Mouse (Mus musculus): ENCODE data around the gene S100a5. TPM values are rescaled to one million over a fixed set of nuclear protein-coding genes. Genes with fewer than 3 reads are reported as not detected.

S100a5 gene
- polyA plus RNA-seq, 1 experiment: not detected

GRCm38 (mm10) chr3:90598212-90598611, 10.1 kb upstream of the S100a5 start:
- Histone ChIP-seq H3K27me3 (replicated peaks) (peaks cover 85% of the 10 kb centered on the region), H3K9me3 (no peaks in the 10 kb centered on the region), H3K4me1 (peaks cover 21% of the 10 kb centered on the region), H3K36me3 (replicated peaks; ENCODE audit: low read length) (no peaks in the 10 kb centered on the region), H3K4me3 (replicated peaks) (no peak overlapping the region)
- no peak for TF ChIP-seq FLI1 (IDR thresholded peaks at IDR 0.05; ENCODE audit: low read length)
- TF ChIP-seq GATA1 (IDR thresholded peaks at IDR 0.05; ENCODE audit: borderline replicate concordance, low read length): no peak

- no peak for TF ChIP-seq FLI1 (IDR thresholded peaks at IDR 0.05; ENCODE audit: low read length)
- TF ChIP-seq GATA1 (IDR thresholded peaks at IDR 0.05; ENCODE audit: borderline replicate concordance, low read length): no peak
Observed at GRCm38 (mm10) chr3:90599401-90599800, 8.9 kb upstream of the S100a5 start.

GRCm38 (mm10) chr3:90600036-90600435, 8.3 kb upstream of the S100a5 start:
- Histone ChIP-seq H3K36me3 (replicated peaks; ENCODE audit: low read length) (no peaks in the 10 kb centered on the region), H3K27me3 (replicated peaks) (peaks cover 87% of the 10 kb centered on the region), H3K9me3 (no peaks in the 10 kb centered on the region), H3K4me1 (peaks cover 35% of the 10 kb centered on the region), H3K4me3 (replicated peaks) (no peak overlapping the region)
- TF ChIP-seq FLI1 (IDR thresholded peaks at IDR 0.05; ENCODE audit: low read length): no peak
- TF ChIP-seq GATA1 (IDR thresholded peaks at IDR 0.05; ENCODE audit: borderline replicate concordance, low read length): no peak

More at GRCm38 (mm10) chr3:90599401-90599800, 8.9 kb upstream of the S100a5 start:
- Histone ChIP-seq H3K36me3 (replicated peaks; ENCODE audit: low read length) (no peaks in the 10 kb centered on the region), H3K9me3 (no peaks in the 10 kb centered on the region), H3K27me3 (replicated peaks) (peaks cover 86% of the 10 kb centered on the region), H3K4me3 (replicated peaks) (no peak overlapping the region), H3K4me1 (peaks cover 31% of the 10 kb centered on the region)

GRCm38 (mm10) chr3:90600458-90601195, 7.7 kb upstream of the S100a5 start:
- TF ChIP-seq FLI1 (IDR thresholded peaks at IDR 0.05; ENCODE audit: low read length) (no peak), GATA1 (IDR thresholded peaks at IDR 0.05; ENCODE audit: borderline replicate concordance, low read length) (no peak)
- no peaks in the 10 kb centered on the region for H3K9me3 ChIP-seq
- H3K27me3 ChIP-seq (replicated peaks): peaks cover 87% of the 10 kb centered on the region
- no peaks in the 10 kb centered on the region for H3K36me3 ChIP-seq (replicated peaks; ENCODE audit: low read length)
- H3K4me1 ChIP-seq: peaks cover 41% of the 10 kb centered on the region
- H3K4me3 ChIP-seq (replicated peaks): no peak overlapping the region

- H3K27me3 ChIP-seq (replicated peaks): peaks cover 86% of the 10 kb centered on the region
- no peak within 1 kb of the TSS for H3K4me3 ChIP-seq (replicated peaks)
- no peaks in the 10 kb centered on the region for H3K9me3 ChIP-seq
- peaks cover 49% of the 10 kb centered on the region for H3K4me1 ChIP-seq
- no peaks in the 10 kb centered on the region for H3K36me3 ChIP-seq (replicated peaks; ENCODE audit: low read length)
- TF ChIP-seq GATA1 (IDR thresholded peaks at IDR 0.05; ENCODE audit: borderline replicate concordance, low read length) (no peak), FLI1 (IDR thresholded peaks at IDR 0.05; ENCODE audit: low read length) (no peak)
Observed at GRCm38 (mm10) chr3:90601486-90602110, 6.7 kb upstream of the S100a5 start, which contains the start of gene Gm42674. Gene Gm42674 (plus strand): TSS chr3:90601904.

GRCm38 (mm10) chr3:90603623-90604022, 4.7 kb upstream of the S100a5 start, which contains the start of gene S100a4:
Gene S100a4 (plus strand): TSS chr3:90603771.
- Histone ChIP-seq H3K27me3 (replicated peaks) (peaks cover 86% of the 10 kb centered on the region), H3K4me3 (replicated peaks) (peak within 1 kb of the TSS; percentile 79), H3K36me3 (replicated peaks; ENCODE audit: low read length) (no peaks in the 10 kb centered on the region), H3K4me1 (peaks cover 54% of the 10 kb centered on the region), H3K9me3 (no peaks in the 10 kb centered on the region)
- TF ChIP-seq FLI1 (IDR thresholded peaks at IDR 0.05; ENCODE audit: low read length) (no peak), GATA1 (IDR thresholded peaks at IDR 0.05; ENCODE audit: borderline replicate concordance, low read length) (no peak)

GRCm38 (mm10) chr3:90604416-90604815, 3.9 kb upstream of the S100a5 start:
- H3K36me3 ChIP-seq (replicated peaks; ENCODE audit: low read length): no peaks in the 10 kb centered on the region
- no peak overlapping the region for H3K4me3 ChIP-seq (replicated peaks)
- H3K9me3 ChIP-seq: no peaks in the 10 kb centered on the region
- H3K4me1 ChIP-seq: peaks cover 62% of the 10 kb centered on the region
- TF ChIP-seq FLI1 (IDR thresholded peaks at IDR 0.05; ENCODE audit: low read length) (no peak), GATA1 (IDR thresholded peaks at IDR 0.05; ENCODE audit: borderline replicate concordance, low read length) (no peak)
- H3K27me3 ChIP-seq (replicated peaks): peaks cover 90% of the 10 kb centered on the region

GRCm38 (mm10) chr3:90605049-90605448, 3.3 kb upstream of the S100a5 start:
- Histone ChIP-seq H3K9me3 (no peaks in the 10 kb centered on the region), H3K4me3 (replicated peaks) (peak overlapping the region; percentile 29), H3K4me1 (peaks cover 62% of the 10 kb centered on the region), H3K36me3 (replicated peaks; ENCODE audit: low read length) (no peaks in the 10 kb centered on the region), H3K27me3 (replicated peaks) (peaks cover 90% of the 10 kb centered on the region)
- TF ChIP-seq GATA1 (IDR thresholded peaks at IDR 0.05; ENCODE audit: borderline replicate concordance, low read length) (no peak), FLI1 (IDR thresholded peaks at IDR 0.05; ENCODE audit: low read length) (no peak)

GRCm38 (mm10) chr3:90605736-90606135, 2.6 kb upstream of the S100a5 start:
- Histone ChIP-seq H3K9me3 (no peaks in the 10 kb centered on the region), H3K4me3 (replicated peaks) (no peak overlapping the region), H3K27me3 (replicated peaks) (peaks cover 89% of the 10 kb centered on the region), H3K36me3 (replicated peaks; ENCODE audit: low read length) (no peaks in the 10 kb centered on the region), H3K4me1 (peaks cover 62% of the 10 kb centered on the region)
- no peak for TF ChIP-seq GATA1 (IDR thresholded peaks at IDR 0.05; ENCODE audit: borderline replicate concordance, low read length)
- no peak for TF ChIP-seq FLI1 (IDR thresholded peaks at IDR 0.05; ENCODE audit: low read length)

GRCm38 (mm10) chr3:90606185-90606584, 2.1 kb upstream of the S100a5 start:
- H3K4me1 ChIP-seq: peaks cover 62% of the 10 kb centered on the region

More at GRCm38 (mm10) chr3:90606185-90606584, 2.1 kb upstream of the S100a5 start:
- Histone ChIP-seq H3K36me3 (replicated peaks; ENCODE audit: low read length) (no peaks in the 10 kb centered on the region), H3K4me3 (replicated peaks) (no peak overlapping the region), H3K9me3 (no peaks in the 10 kb centered on the region), H3K27me3 (replicated peaks) (peaks cover 89% of the 10 kb centered on the region)
- TF ChIP-seq FLI1 (IDR thresholded peaks at IDR 0.05; ENCODE audit: low read length) (no peak), GATA1 (IDR thresholded peaks at IDR 0.05; ENCODE audit: borderline replicate concordance, low read length) (no peak)
